Mouse (Mus musculus): ENCODE results near the gene Tm7sf2. TPM values are rescaled to one million over a fixed set of nuclear protein-coding genes. Genes with fewer than 3 reads are reported as not detected.

Tm7sf2 gene
- polyA plus RNA-seq, 1 experiment from 2014 or later, result 7.8 TPM

DNA sequence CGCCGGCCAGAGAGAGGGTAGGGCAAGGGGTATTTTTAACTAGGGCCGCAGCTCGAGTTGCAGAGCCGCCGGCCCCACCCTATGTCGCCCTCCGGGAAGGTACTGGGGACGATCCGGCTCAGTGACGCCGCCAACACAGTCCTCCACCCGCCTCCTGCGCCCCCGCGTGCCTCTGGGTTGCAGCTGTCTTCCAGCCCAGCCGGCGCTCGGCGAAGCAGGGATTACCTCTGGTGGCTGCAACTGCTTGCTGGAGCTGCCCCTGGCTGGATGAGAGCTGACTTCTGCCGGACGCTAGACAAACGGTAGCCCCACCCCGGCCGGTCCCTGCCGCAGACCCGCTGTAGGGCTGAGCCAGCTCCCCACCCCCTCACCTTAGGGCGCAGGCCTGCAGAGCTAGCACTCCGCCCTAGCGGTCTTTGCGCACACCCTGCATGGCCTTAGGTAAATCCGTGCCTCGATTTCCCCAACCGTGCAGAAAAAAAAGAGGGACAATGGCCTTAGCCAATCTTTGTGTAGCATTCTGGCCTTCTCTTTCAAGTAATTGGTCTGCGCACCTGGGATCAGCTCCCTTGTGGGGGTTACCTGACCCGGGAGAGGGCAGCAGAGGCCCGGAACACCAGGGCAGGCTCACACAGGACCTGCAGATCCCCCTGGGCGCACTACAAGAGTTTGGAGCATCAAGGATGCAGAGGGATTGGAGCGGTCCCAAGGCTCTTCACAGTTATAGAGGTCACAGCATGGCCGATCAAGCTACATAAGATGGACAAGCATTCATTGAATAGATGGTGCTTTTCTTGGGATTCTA, 52.5 kb downstream of the Tm7sf2 start, which contains the start of gene Capn1:
TSS of gene Capn1 (minus strand) at position 387 of the 805 bp plus-strand sequence.
- H3K9ac ChIP-seq, result peak within 1 kb of the TSS; percentile 77
- peak within 1 kb of the TSS; percentile 81 for H3K4me2 ChIP-seq
- no peaks in the 10 kb centered on the region for H3K9me3 ChIP-seq
- no peaks in the 10 kb centered on the region for H3K36me3 ChIP-seq
- peaks cover 7% of the 10 kb centered on the region for H3K27me3 ChIP-seq (replicated peaks)
- peak within 1 kb of the TSS; percentile 61 for H3K27ac ChIP-seq (replicated peaks)
- H3K4me1 ChIP-seq, result peaks cover 20% of the 10 kb centered on the region
- peak within 1 kb of the TSS; percentile 59 for H3K4me3 ChIP-seq
- peak; percentile 55; the same call in 1 of the 2 replicates for ATAC-seq (ENCODE audit: extremely low read depth, insufficient number of reproducible peaks, low FRiP score, low TSS enrichment)
- WGBS, result 2% methylated on average over 40 of the region's 40 CpGs

DNA sequence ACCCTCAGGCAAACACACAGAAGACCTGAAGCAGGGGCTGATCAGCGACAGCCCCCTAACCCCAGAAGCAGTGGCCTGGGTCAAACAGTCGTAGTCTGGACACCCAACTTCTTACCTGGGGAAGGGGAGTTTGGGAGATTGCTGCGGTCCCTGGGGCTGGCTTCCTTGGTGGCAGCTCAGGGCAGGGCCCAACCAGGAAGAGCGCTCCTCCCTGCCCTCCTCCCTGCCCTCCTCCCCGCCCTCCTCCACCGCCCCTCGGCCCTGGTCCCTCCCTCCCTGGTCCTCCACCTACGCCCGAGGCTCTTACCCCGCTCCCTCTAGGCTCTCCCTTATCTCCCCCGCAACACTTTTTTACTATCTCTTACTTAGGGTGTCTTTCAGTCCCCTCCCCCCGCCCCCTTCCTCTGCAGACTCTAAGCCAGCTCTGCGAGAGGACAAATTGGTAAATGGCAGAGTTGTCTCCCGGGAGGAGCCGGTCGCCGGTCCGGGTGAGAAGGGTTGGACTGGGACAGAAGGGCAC, 53.1 kb downstream of the Tm7sf2 start:
- Histone ChIP-seq H3K4me3 (peak overlapping the region; percentile 59), H3K36me3 (no peaks in the 10 kb centered on the region), H3K4me2 (peak overlapping the region; percentile 81), H3K27me3 (replicated peaks) (peaks cover 7% of the 10 kb centered on the region), H3K4me1 (peaks cover 20% of the 10 kb centered on the region), H3K27ac (replicated peaks) (peak overlapping the region; percentile 61), H3K9me3 (no peaks in the 10 kb centered on the region), H3K9ac (peak overlapping the region; percentile 77)
- 2% methylated on average over 18 of the region's 18 CpGs for WGBS
- ATAC-seq (ENCODE audit: extremely low read depth, insufficient number of reproducible peaks, low FRiP score, low TSS enrichment), result peak; percentile 69

DNA sequence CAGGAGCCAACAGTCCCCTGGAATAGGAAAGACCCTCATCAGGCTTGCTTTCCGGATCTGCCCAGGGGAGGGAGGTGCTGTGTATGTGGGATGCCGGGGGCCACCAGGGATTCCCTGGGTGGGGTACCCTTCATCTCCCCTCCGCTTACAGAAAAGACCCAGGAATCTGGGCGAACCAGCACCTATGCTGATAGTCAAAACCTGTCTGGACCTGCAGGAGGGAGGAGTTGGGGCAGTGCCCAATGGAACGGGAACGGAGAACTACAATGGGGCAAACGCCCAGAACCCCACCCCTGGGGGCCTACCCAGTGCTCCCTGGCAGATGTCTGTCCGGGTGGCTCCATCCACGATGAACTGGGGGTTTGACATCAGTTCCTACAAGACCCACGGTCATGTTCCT, 54.5 kb downstream of the Tm7sf2 start:
- Histone ChIP-seq H3K36me3 (no peaks in the 10 kb centered on the region), H3K9me3 (no peaks in the 10 kb centered on the region), H3K9ac (no peak overlapping the region; the same call in 1 of the 2 replicates), H3K27me3 (replicated peaks) (peaks cover 7% of the 10 kb centered on the region), H3K4me1 (peaks cover 20% of the 10 kb centered on the region), H3K4me3 (no peak overlapping the region), H3K27ac (replicated peaks) (no peak overlapping the region), H3K4me2 (peak overlapping the region; percentile 81; the same call in 1 of the 2 replicates)
- 89% methylated on average over 10 of the region's 10 CpGs for WGBS
- no peak for ATAC-seq (ENCODE audit: extremely low read depth, insufficient number of reproducible peaks, low FRiP score, low TSS enrichment)

Small RNA genes within 50 kb of the gene (microRNA-seq; reads per million reads assigned to microRNA genes)
- 0.82 reads per million for gene Mir6988

Other genes starting within 250 kb of the Tm7sf2 start
- 27.4 and 29.0 TPM in 2 replicates for gene Frmd8, start 193.1 kb downstream of the Tm7sf2 start, polyA plus RNA-seq (2015; fragmentation: Nextera tagmentation; extraction: Ambion mirVana)
- gene Slc25a45, start 190.6 kb downstream of the Tm7sf2 start, polyA plus RNA-seq (2015; fragmentation: Nextera tagmentation; extraction: Ambion mirVana), result 3.7 and 4.2 TPM in 2 replicates
- 1.9 and 2.0 TPM in 2 replicates for gene Tigd3, start 174.2 kb downstream of the Tm7sf2 start, polyA plus RNA-seq (2015; fragmentation: Nextera tagmentation; extraction: Ambion mirVana)
- 98.1 and 104 TPM in 2 replicates for gene Dpf2, start 155.4 kb downstream of the Tm7sf2 start, polyA plus RNA-seq (2015; fragmentation: Nextera tagmentation; extraction: Ambion mirVana)
- gene Cdc42ep2, start 143.6 kb downstream of the Tm7sf2 start, polyA plus RNA-seq (2015; fragmentation: Nextera tagmentation; extraction: Ambion mirVana), result 8.9 and 9.3 TPM in 2 replicates
- gene Pola2, start 104.2 kb downstream of the Tm7sf2 start, polyA plus RNA-seq (2015; fragmentation: Nextera tagmentation; extraction: Ambion mirVana), result 47.2 and 49.5 TPM in 2 replicates
- not detected in 2 replicates for gene Slc22a20, start 82.2 kb downstream of the Tm7sf2 start, polyA plus RNA-seq (2015; fragmentation: Nextera tagmentation; extraction: Ambion mirVana)
- 5.3 and 6.0 TPM in 2 replicates for gene Capn1, start 52.5 kb downstream of the Tm7sf2 start, polyA plus RNA-seq (2015; fragmentation: Nextera tagmentation; extraction: Ambion mirVana)
- gene Syvn1, start 21.8 kb downstream of the Tm7sf2 start, polyA plus RNA-seq (2015; fragmentation: Nextera tagmentation; extraction: Ambion mirVana), result 17.6 and 18.6 TPM in 2 replicates
- gene Mrpl49, start 10.6 kb downstream of the Tm7sf2 start, polyA plus RNA-seq (2015; fragmentation: Nextera tagmentation; extraction: Ambion mirVana), result 59.8 and 66.3 TPM in 2 replicates
- 467 and 540 TPM in 2 replicates for gene Fau, start 10.5 kb downstream of the Tm7sf2 start, polyA plus RNA-seq (2015; fragmentation: Nextera tagmentation; extraction: Ambion mirVana)
- 21.1 and 23.1 TPM in 2 replicates for gene Znhit2, start 7.2 kb downstream of the Tm7sf2 start, polyA plus RNA-seq (2015; fragmentation: Nextera tagmentation; extraction: Ambion mirVana)
- 48.1 and 48.4 TPM in 2 replicates for gene Vps51, start 8.9 kb upstream of the Tm7sf2 start, polyA plus RNA-seq (2015; fragmentation: Nextera tagmentation; extraction: Ambion mirVana)
- gene Tmem262, start 11.7 kb upstream of the Tm7sf2 start, polyA plus RNA-seq (2015; fragmentation: Nextera tagmentation; extraction: Ambion mirVana), result not detected in 2 replicates
- 0.83 and 0.92 TPM in 2 replicates for gene Gm28374, start 13.9 kb upstream of the Tm7sf2 start, polyA plus RNA-seq (2015; fragmentation: Nextera tagmentation; extraction: Ambion mirVana)
- gene Zfpl1, start 16.6 kb upstream of the Tm7sf2 start, polyA plus RNA-seq (2015; fragmentation: Nextera tagmentation; extraction: Ambion mirVana), result 50.7 and 53.7 TPM in 2 replicates
- 27.4 and 27.6 TPM in 2 replicates for gene Cdca5, start 16.6 kb upstream of the Tm7sf2 start, polyA plus RNA-seq (2015; fragmentation: Nextera tagmentation; extraction: Ambion mirVana)
- 0.20 and 0.28 TPM in 2 replicates for gene AC131692.1, start 26.0 kb upstream of the Tm7sf2 start, polyA plus RNA-seq (2015; fragmentation: Nextera tagmentation; extraction: Ambion mirVana)
- 0.09 and 0.24 TPM in 2 replicates for gene Naaladl1, start 37.4 kb upstream of the Tm7sf2 start, polyA plus RNA-seq (2015; fragmentation: Nextera tagmentation; extraction: Ambion mirVana)
- gene Sac3d1, start 50.3 kb upstream of the Tm7sf2 start, polyA plus RNA-seq (2015; fragmentation: Nextera tagmentation; extraction: Ambion mirVana), result 30.8 and 33.0 TPM in 2 replicates
- 21.0 and 23.9 TPM in 2 replicates for gene Snx15, start 59.9 kb upstream of the Tm7sf2 start, polyA plus RNA-seq (2015; fragmentation: Nextera tagmentation; extraction: Ambion mirVana)
- gene Batf2, start 72.6 kb upstream of the Tm7sf2 start, polyA plus RNA-seq (2015; fragmentation: Nextera tagmentation; extraction: Ambion mirVana), result not detected in 2 replicates
- gene Arl2, start 73.2 kb upstream of the Tm7sf2 start, polyA plus RNA-seq (2015; fragmentation: Nextera tagmentation; extraction: Ambion mirVana), result 83.0 and 85.6 TPM in 2 replicates
- gene Majin, start 116.0 kb upstream of the Tm7sf2 start, polyA plus RNA-seq (2015; fragmentation: Nextera tagmentation; extraction: Ambion mirVana), result not detected in 2 replicates
- 0.34 TPM in 1 of 2 replicates, not detected in the other for gene Gpha2, start 158.0 kb upstream of the Tm7sf2 start, polyA plus RNA-seq (2015; fragmentation: Nextera tagmentation; extraction: Ambion mirVana)
- 20.7 and 21.2 TPM in 2 replicates for gene Ppp2r5b, start 167.5 kb upstream of the Tm7sf2 start, polyA plus RNA-seq (2015; fragmentation: Nextera tagmentation; extraction: Ambion mirVana)
- gene Atg2a, start 173.3 kb upstream of the Tm7sf2 start, polyA plus RNA-seq (2015; fragmentation: Nextera tagmentation; extraction: Ambion mirVana), result 6.5 and 7.1 TPM in 2 replicates
- 70.0 and 72.4 TPM in 2 replicates for gene Ehd1, start 208.4 kb upstream of the Tm7sf2 start, polyA plus RNA-seq (2015; fragmentation: Nextera tagmentation; extraction: Ambion mirVana)
- gene Cdc42bpg, start 238.1 kb upstream of the Tm7sf2 start, polyA plus RNA-seq (2015; fragmentation: Nextera tagmentation; extraction: Ambion mirVana), result 0.45 and 0.60 TPM in 2 replicates